Mouse (Mus musculus) embryonic facial prominence, embryonic 14.5 days (tissue): Measurements from ENCODE around the gene Lrrc42. TPM values are rescaled to one million over a fixed set of nuclear protein-coding genes. Genes with fewer than 3 reads are reported as not detected.

ENCODE experiments used
- ATAC-seq: fragments of 200-750 bp; cut with Nextera tagmentation; 2 replicates; pipeline ENCODE4 v1.8.0; 2017; ENCODE audit warnings: low read depth, moderate number of reproducible peaks, moderate TSS enrichment
- DNase-seq: peaks from one replicate; pipeline ENCODE4 v3.0.0-alpha.2; 2015; ENCODE audit warnings: low spot score
- H3K27ac ChIP-seq: fragments of 300-500 bp; sonication (generic); replicated peaks from 2 replicates; pipeline ENCODE4 v1.5.1; 2014; ENCODE audit warnings: low read depth, mild to moderate bottlenecking, low read length, moderate library complexity
- H3K27me3 ChIP-seq: fragments of 300-500 bp; sonication (generic); replicated peaks from 2 replicates; pipeline ENCODE4 v1.6.1; 2014; ENCODE audit warnings: low read length; ENCODE audit not compliant: control insufficient read depth, insufficient read depth
- H3K36me3 ChIP-seq: fragments of 300-500 bp; sonication (generic); 2 replicates; pipeline ENCODE4 v1.6.1; 2014; ENCODE audit warnings: low read length, mixed read lengths; ENCODE audit not compliant: control insufficient read depth, insufficient read depth
- H3K4me1 ChIP-seq: fragments of 300-500 bp; sonication (generic); 2 replicates; pipeline ENCODE4 v1.6.1; 2014; ENCODE audit warnings: antibody characterized with exemption, low read length; ENCODE audit not compliant: control insufficient read depth, insufficient read depth
- H3K4me2 ChIP-seq: fragments of 300-500 bp; sonication (generic); 2 replicates; pipeline ENCODE4 v1.6.1; 2014; ENCODE audit warnings: low read depth, mild to moderate bottlenecking, low read length, moderate library complexity, mixed read lengths
- H3K4me3 ChIP-seq: fragments of 300-500 bp; sonication (generic); 2 replicates; pipeline ENCODE4 v1.5.1; 2014; ENCODE audit warnings: low read depth, mild to moderate bottlenecking, low read length
- H3K9ac ChIP-seq: fragments of 300-500 bp; sonication (generic); 2 replicates; pipeline ENCODE4 v1.6.1; 2014; ENCODE audit warnings: low read depth, mild to moderate bottlenecking, low read length, moderate library complexity, mixed read lengths
- H3K9me3 ChIP-seq: fragments of 300-500 bp; sonication (generic); 2 replicates; pipeline ENCODE4 v1.6.1; 2016; ENCODE audit warnings: low read length; ENCODE audit not compliant: control insufficient read depth
- WGBS: fragments of 180-500 bp; shearing (Covaris S2); extraction: QIAGEN DNeasy Blood & Tissue Kit; methylation state at CpG from one replicate; pipeline ENCODE4 v1.1.7; 2014; 5-methylcytosine and 5-hydroxymethylcytosine counted together
- polyA plus RNA-seq: library from polyadenylated mRNA; unstranded; fragments of >200 nt; fragmentation: Nextera tagmentation; extraction: Ambion mirVana; gene quantifications from 2 replicates; pipeline ENCODE4 v1.2.1, GENCODE M21; 2014

Gene Lrrc42
- 75.2 and 77.6 TPM in 2 replicates for polyA plus RNA-seq

GRCm38 (mm10) chr4:107253125-107254091 is at the start of gene Lrrc42, which contains the start of gene Hspb11:
TSS of gene Lrrc42 (minus strand) at chr4:107253532.
TSS of gene Hspb11 (plus strand) at chr4:107253593.
- DNase-seq (peak; percentile 98), ATAC-seq (peak; percentile 96)
- peak within 1 kb of the TSS; percentile 79 for H3K4me2 ChIP-seq
- H3K36me3 ChIP-seq = no peaks in the 10 kb centered on the region
- H3K4me1 ChIP-seq = peaks cover 12% of the 10 kb centered on the region
- H3K9ac ChIP-seq = peak within 1 kb of the TSS; percentile 89
- H3K27me3 ChIP-seq = no peaks in the 10 kb centered on the region
- H3K9me3 ChIP-seq = no peaks in the 10 kb centered on the region
- H3K4me3 ChIP-seq = peak within 1 kb of the TSS; percentile 89
- peak within 1 kb of the TSS; percentile 86 for H3K27ac ChIP-seq
- WGBS = 1% methylated on average over 58 of the region's 101 CpGs

- Histone ChIP-seq H3K4me1 (no peaks in the 10 kb centered on the region), H3K36me3 (no peaks in the 10 kb centered on the region), H3K9ac (no peak overlapping the region), H3K9me3 (no peaks in the 10 kb centered on the region), H3K27ac (no peak overlapping the region), H3K4me3 (no peak overlapping the region), H3K27me3 (no peaks in the 10 kb centered on the region), H3K4me2 (no peak overlapping the region)
- no peak for ATAC-seq
- WGBS = 74% methylated on average over 4 of the region's 4 CpGs
- DNase-seq = no peak
Observed at GRCm38 (mm10) chr4:107302832-107303231, 49.5 kb upstream of the Lrrc42 start.

- Histone ChIP-seq H3K9ac (no peak overlapping the region), H3K9me3 (no peaks in the 10 kb centered on the region), H3K36me3 (no peaks in the 10 kb centered on the region), H3K27ac (no peak overlapping the region), H3K4me1 (no peaks in the 10 kb centered on the region), H3K4me2 (no peak overlapping the region), H3K4me3 (no peak overlapping the region), H3K27me3 (no peaks in the 10 kb centered on the region)
- WGBS = 82% methylated on average over 9 of the region's 9 CpGs
- DNase-seq (no peak), ATAC-seq (no peak)
Observed at GRCm38 (mm10) chr4:107302221-107302620, 48.9 kb upstream of the Lrrc42 start.

GRCm38 (mm10) chr4:107300902-107301555 is 47.7 kb upstream of the Lrrc42 start:
- H3K4me2 ChIP-seq = no peak overlapping the region
- H3K27me3 ChIP-seq = no peaks in the 10 kb centered on the region
- H3K36me3 ChIP-seq = no peaks in the 10 kb centered on the region
- no peak for DNase-seq
- no peak overlapping the region for H3K9ac ChIP-seq
- no peak for ATAC-seq
- H3K4me1 ChIP-seq = no peaks in the 10 kb centered on the region
- H3K27ac ChIP-seq = no peak overlapping the region
- H3K4me3 ChIP-seq = no peak overlapping the region
- no peaks in the 10 kb centered on the region for H3K9me3 ChIP-seq
- 100% methylated on average over 1 of the region's 1 CpGs for WGBS

- Histone ChIP-seq H3K4me3 (no peak overlapping the region), H3K27ac (no peak overlapping the region), H3K36me3 (no peaks in the 10 kb centered on the region), H3K9ac (no peak overlapping the region), H3K27me3 (no peaks in the 10 kb centered on the region), H3K4me1 (no peaks in the 10 kb centered on the region), H3K9me3 (no peaks in the 10 kb centered on the region), H3K4me2 (no peak overlapping the region)
- no peak for DNase-seq
- 66% methylated on average over 4 of the region's 4 CpGs for WGBS
- no peak for ATAC-seq
Observed at GRCm38 (mm10) chr4:107300371-107300770, 47.0 kb upstream of the Lrrc42 start.

GRCm38 (mm10) chr4:107299779-107300340 is 46.5 kb upstream of the Lrrc42 start:
- H3K27me3 ChIP-seq = no peaks in the 10 kb centered on the region
- WGBS = 79% methylated on average over 7 of the region's 7 CpGs
- no peak for DNase-seq

GRCm38 (mm10) chr4:107298071-107298606 is 44.8 kb upstream of the Lrrc42 start:
- 76% methylated on average over 8 of the region's 8 CpGs for WGBS
- no peaks in the 10 kb centered on the region for H3K9me3 ChIP-seq
- H3K27me3 ChIP-seq = no peaks in the 10 kb centered on the region
- H3K4me2 ChIP-seq = no peak overlapping the region
- no peak overlapping the region for H3K27ac ChIP-seq
- H3K4me3 ChIP-seq = no peak overlapping the region
- no peaks in the 10 kb centered on the region for H3K36me3 ChIP-seq
- no peaks in the 10 kb centered on the region for H3K4me1 ChIP-seq
- H3K9ac ChIP-seq = no peak overlapping the region
- no peak for DNase-seq
- ATAC-seq = no peak

More at GRCm38 (mm10) chr4:107299779-107300340, 46.5 kb upstream of the Lrrc42 start:
- ATAC-seq = no peak
- Histone ChIP-seq H3K4me2 (no peak overlapping the region), H3K36me3 (no peaks in the 10 kb centered on the region), H3K4me1 (no peaks in the 10 kb centered on the region), H3K4me3 (no peak overlapping the region), H3K9me3 (no peaks in the 10 kb centered on the region), H3K27ac (no peak overlapping the region), H3K9ac (no peak overlapping the region)

GRCm38 (mm10) chr4:107292273-107292662 is 38.9 kb upstream of the Lrrc42 start:
- ATAC-seq = no peak
- no peak overlapping the region for H3K27ac ChIP-seq
- H3K27me3 ChIP-seq = no peaks in the 10 kb centered on the region
- H3K9ac ChIP-seq = no peak overlapping the region
- 46% methylated on average over 4 of the region's 4 CpGs for WGBS
- no peaks in the 10 kb centered on the region for H3K4me1 ChIP-seq
- no peak overlapping the region for H3K4me2 ChIP-seq
- H3K9me3 ChIP-seq = no peaks in the 10 kb centered on the region
- H3K36me3 ChIP-seq = no peaks in the 10 kb centered on the region
- no peak overlapping the region for H3K4me3 ChIP-seq
- no peak for DNase-seq
